ENCODE assay signal across 8 mouse cellular contexts in the genomic region with DNA sequence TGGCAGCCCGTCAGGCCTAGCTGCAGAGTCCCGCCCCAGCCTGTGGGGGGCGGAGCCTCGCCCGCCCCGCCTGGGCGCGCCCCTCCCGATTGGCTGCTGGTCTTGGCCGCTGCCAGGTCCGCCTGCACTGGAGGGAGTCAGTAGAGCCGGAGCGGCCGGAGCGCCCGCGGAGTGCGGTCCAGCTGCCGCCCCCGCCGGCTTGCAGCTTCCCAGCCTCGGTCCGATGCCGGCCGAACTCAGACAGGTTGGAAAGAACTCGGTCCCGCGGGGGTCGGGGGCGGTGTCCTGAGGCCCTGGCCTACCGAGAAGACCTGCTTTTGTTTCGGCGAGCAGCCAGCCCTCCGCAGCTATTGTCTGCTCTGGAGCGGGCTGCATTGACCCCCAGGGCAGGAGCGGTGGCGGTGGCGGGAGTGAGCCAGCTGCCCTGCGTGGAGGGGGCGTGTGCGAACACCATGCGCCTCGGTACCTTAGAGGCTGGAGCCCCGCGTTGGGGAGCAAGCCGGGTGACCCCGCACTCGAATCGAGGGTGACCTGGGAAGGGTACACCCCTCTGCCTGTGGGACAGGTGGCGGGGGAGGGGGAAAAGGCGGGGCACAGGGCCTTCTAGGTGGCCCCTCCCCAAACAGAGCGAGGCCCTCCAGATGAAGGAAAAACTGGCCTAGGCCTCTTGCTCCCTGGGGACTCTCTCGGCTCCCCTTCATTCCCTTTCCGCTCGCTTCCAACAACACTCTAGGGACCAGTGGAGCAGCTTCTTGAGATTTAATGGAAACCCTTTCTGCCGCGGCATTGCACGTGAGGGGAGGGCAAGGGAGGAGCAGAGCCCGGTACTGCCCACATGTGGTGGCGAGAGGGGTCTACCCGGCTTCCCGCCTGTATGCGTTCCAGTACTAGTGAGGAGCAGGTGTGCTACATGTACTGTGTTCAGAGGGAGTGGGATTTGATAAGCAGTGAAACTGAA. TPM values are rescaled to one million over a fixed set of nuclear protein-coding genes. Genes with fewer than 3 reads are reported as not detected.
DNase-seq lines count a peak whose midpoint lies in the region; ATAC-seq and TF ChIP-seq lines count a peak whose summit lies in the region.

No protein-coding gene starts in this region.

- under 1% methylated on average over 62 of the region's 63 CpGs for WGBS in embryonic facial prominence, embryonic 15.5 days
- WGBS in heart, embryonic 12.5 days, result under 1% methylated on average over 59 of the region's 63 CpGs
- whole genome bisulfite sequencing in kidney, embryonic 15.5 days, result under 1% methylated on average over 63 of the region's 63 CpGs
- WGBS in liver, embryonic 14.5 days (ENCODE audit: insufficient replicate concordance), result under 1% methylated on average over 63 of the region's 63 CpGs
- WGBS in stomach, embryonic 16.5 days, result under 1% methylated on average over 62 of the region's 63 CpGs

- peak overlapping the region; percentile 56 for H3K27ac ChIP-seq in embryonic facial prominence, embryonic 15.5 days (replicated peaks)
- peak overlapping the region; percentile 97 for H3K27ac ChIP-seq in heart, embryonic 12.5 days (ENCODE audit: poor library complexity, severe bottlenecking)
- H3K27ac ChIP-seq in kidney, embryonic 15.5 days, result peak overlapping the region; percentile 75
- peak overlapping the region; percentile 46 for H3K27ac ChIP-seq in liver, embryonic 14.5 days
- H3K27ac ChIP-seq in stomach, embryonic 16.5 days (ENCODE audit: low read length), result peak overlapping the region; percentile 67

- no peaks in the 10 kb centered on the region for H3K9me3 ChIP-seq in embryonic facial prominence, embryonic 15.5 days (replicated peaks)
- no peaks in the 10 kb centered on the region for H3K9me3 ChIP-seq in heart, embryonic 12.5 days (replicated peaks)
- H3K9me3 ChIP-seq in kidney, embryonic 15.5 days (replicated peaks), result no peaks in the 10 kb centered on the region
- H3K9me3 ChIP-seq in liver, embryonic 14.5 days (ENCODE audit: control insufficient read depth, low read length), result no peaks in the 10 kb centered on the region
- H3K9me3 ChIP-seq in stomach, embryonic 16.5 days (replicated peaks; ENCODE audit: control insufficient read depth, low read length), result no peaks in the 10 kb centered on the region

- H3K4me2 ChIP-seq in embryonic facial prominence, embryonic 15.5 days (replicated peaks), result peak overlapping the region; percentile 97
- H3K4me2 ChIP-seq in heart, embryonic 12.5 days, result peak overlapping the region; percentile 99
- H3K4me2 ChIP-seq in kidney, embryonic 15.5 days, result peak overlapping the region; percentile 94
- H3K4me2 ChIP-seq in liver, embryonic 14.5 days (ENCODE audit: low read depth), result peak overlapping the region; percentile 100
- H3K4me2 ChIP-seq in stomach, embryonic 16.5 days (ENCODE audit: low read depth, low read length), result peak overlapping the region; percentile 95

- H3K9ac ChIP-seq in embryonic facial prominence, embryonic 15.5 days, result peak overlapping the region; percentile 48
- peak overlapping the region; percentile 86 for H3K9ac ChIP-seq in heart, embryonic 12.5 days
- peak overlapping the region; percentile 70 for H3K9ac ChIP-seq in kidney, embryonic 15.5 days
- H3K9ac ChIP-seq in liver, embryonic 14.5 days (replicated peaks), result peak overlapping the region; percentile 85
- H3K9ac ChIP-seq in stomach, embryonic 16.5 days (ENCODE audit: low read length), result peak overlapping the region; percentile 79

- peak overlapping the region; percentile 23 for H3K4me3 ChIP-seq in C2C12 (ENCODE audit: insufficient read depth, poor library complexity, severe bottlenecking)
- H3K4me3 ChIP-seq in embryonic facial prominence, embryonic 15.5 days (replicated peaks), result peak overlapping the region; percentile 70
- H3K4me3 ChIP-seq in heart, embryonic 12.5 days, result peak overlapping the region; percentile 74
- H3K4me3 ChIP-seq in kidney, embryonic 15.5 days (replicated peaks), result peak overlapping the region; percentile 65
- H3K4me3 ChIP-seq in liver, embryonic 14.5 days (ENCODE audit: insufficient read depth in 1 of 2, low read depth in 2 of 2, low read length in 2 of 2), result peak overlapping the region; percentile 64 to 89
- H3K4me3 ChIP-seq in stomach, embryonic 16.5 days (replicated peaks; ENCODE audit: low read length), result peak overlapping the region; percentile 69

- H3K79me3 ChIP-seq in C2C12 (ENCODE audit: low read depth), result no peaks in the 10 kb centered on the region

- H3K79me2 ChIP-seq in C2C12 (ENCODE audit: control insufficient read depth, insufficient read depth), result no peaks in the 10 kb centered on the region

- DNase-seq in adrenal gland, postnatal 4 days (ENCODE audit: low spot score in 2 of 2), result peak; percentile 79 to 82
- DNase-seq in liver, embryonic 14.5 days (ENCODE audit: low read depth in 3 of 3, low spot score in 3 of 3), result peak; percentile 75 to 76 (median 76)
- peak; percentile 61 to 73 for DNase-seq in natural killer cell, adult 2 months (ENCODE audit: low spot score in 2 of 2)

- peak; percentile 69 for ATAC-seq in embryonic facial prominence, embryonic 15.5 days (ENCODE audit: insufficient number of reproducible peaks, low FRiP score, low TSS enrichment, low read depth)
- peak; percentile 86 for ATAC-seq in heart, embryonic 12.5 days (ENCODE audit: insufficient number of reproducible peaks, low FRiP score)
- peak; percentile 85 for ATAC-seq in kidney, embryonic 15.5 days (replicated peaks; ENCODE audit: low FRiP score)
- ATAC-seq in liver, embryonic 14.5 days (ENCODE audit: insufficient read depth), result peak; percentile 83
- ATAC-seq in stomach, embryonic 16.5 days (ENCODE audit: insufficient read depth, low FRiP score), result peak; percentile 88

- H3ac ChIP-seq in C2C12 (ENCODE audit: control insufficient read depth, insufficient read length, low read depth), result peak overlapping the region; percentile 23

- TF ChIP-seq CTCF in C2C12 (IDR thresholded peaks at IDR 0.05; ENCODE audit: control insufficient read depth, insufficient read depth, insufficient read length), result no peak
- peak; percentile 71 for TF ChIP-seq CTCF in liver, embryonic 14.5 days (IDR thresholded peaks at IDR 0.05; ENCODE audit: low read depth)

- no peak for TF ChIP-seq EP300 in liver, embryonic 14.5 days (IDR thresholded peaks at IDR 0.05; ENCODE audit: low read depth)

- peaks cover 60% of the 10 kb centered on the region for H3K4me1 ChIP-seq in embryonic facial prominence, embryonic 15.5 days
- peaks cover 63% of the 10 kb centered on the region for H3K4me1 ChIP-seq in heart, embryonic 12.5 days (replicated peaks)
- peaks cover 67% of the 10 kb centered on the region for H3K4me1 ChIP-seq in kidney, embryonic 15.5 days
- H3K4me1 ChIP-seq in liver, embryonic 14.5 days (replicated peaks; ENCODE audit: control insufficient read depth in 2 of 2, insufficient read depth in 2 of 2, low read length in 1 of 2), result peaks cover 38 to 49% of the 10 kb centered on the region in 2 experiments
- peaks cover 51% of the 10 kb centered on the region for H3K4me1 ChIP-seq in stomach, embryonic 16.5 days (ENCODE audit: control insufficient read depth, insufficient read depth, low read length)

- no peaks in the 10 kb centered on the region for H3K36me3 ChIP-seq in C2C12 (ENCODE audit: control insufficient read depth, insufficient read depth)
- H3K36me3 ChIP-seq in embryonic facial prominence, embryonic 15.5 days, result peaks cover 6% of the 10 kb centered on the region
- peaks cover 10% of the 10 kb centered on the region for H3K36me3 ChIP-seq in heart, embryonic 12.5 days
- H3K36me3 ChIP-seq in kidney, embryonic 15.5 days, result peaks cover 11% of the 10 kb centered on the region
- no peaks in the 10 kb centered on the region for H3K36me3 ChIP-seq in liver, embryonic 14.5 days (replicated peaks; ENCODE audit: control insufficient read depth, insufficient read depth, low read depth)
- no peaks in the 10 kb centered on the region for H3K36me3 ChIP-seq in stomach, embryonic 16.5 days (ENCODE audit: control insufficient read depth, insufficient read depth, low read length)

- no peaks in the 10 kb centered on the region for H3K27me3 ChIP-seq in C2C12 (ENCODE audit: control insufficient read depth, insufficient read depth, insufficient read length)
- no peaks in the 10 kb centered on the region for H3K27me3 ChIP-seq in embryonic facial prominence, embryonic 15.5 days
- H3K27me3 ChIP-seq in heart, embryonic 12.5 days (replicated peaks), result no peaks in the 10 kb centered on the region
- no peaks in the 10 kb centered on the region for H3K27me3 ChIP-seq in kidney, embryonic 15.5 days
- H3K27me3 ChIP-seq in liver, embryonic 14.5 days (ENCODE audit: control insufficient read depth, insufficient read depth, low read length), result no peaks in the 10 kb centered on the region
- no peaks in the 10 kb centered on the region for H3K27me3 ChIP-seq in stomach, embryonic 16.5 days (ENCODE audit: control insufficient read depth, insufficient read depth, low read length)

RNA-seq across cellular contexts. Expression of gene Txnrd2, which starts 33.4 kb away (rescaled TPM):
- 19.4 TPM for polyA plus RNA-seq in C2C12 (2012; fragmentation: generic; extraction: Trizol)
- 10 to 100 TPM; 60.2 to 67.6 TPM for total RNA-seq in adrenal gland, postnatal 4 days (2021)
- polyA plus RNA-seq in embryonic facial prominence, embryonic 15.5 days (2015; fragmentation: Nextera tagmentation; extraction: Ambion mirVana), result 17.0 and 18.2 TPM in 2 replicates
- polyA plus RNA-seq in heart, embryonic 12.5 days (2016; fragmentation: Nextera tagmentation; extraction: Ambion mirVana), result 34.9 and 37.2 TPM in 2 replicates
- polyA plus RNA-seq in kidney, embryonic 15.5 days (2015; fragmentation: Nextera tagmentation; extraction: Ambion mirVana), result 28.1 and 29.1 TPM in 2 replicates
- 79.9 and 113 TPM in 2 replicates for polyA plus RNA-seq in liver, embryonic 14.5 days (2012; rRNA removed)
- polyA plus RNA-seq in liver, embryonic 14.5 days (2014; fragmentation: Nextera tagmentation; extraction: Ambion mirVana), result 110 and 112 TPM in 2 replicates
- polyA plus RNA-seq in stomach, embryonic 16.5 days (2015; fragmentation: Nextera tagmentation; extraction: Ambion mirVana), result 19.2 and 23.7 TPM in 2 replicates

RNA-seq across cellular contexts. Expression of gene Comt, which starts 33.9 kb away (rescaled TPM):
- 96.2 TPM for polyA plus RNA-seq in C2C12 (2012; fragmentation: generic; extraction: Trizol)
- 100 to 1,000 TPM in 1 of 2 experiments, 10 to 100 TPM in 1; 99.0 to 129 TPM for total RNA-seq in adrenal gland, postnatal 4 days (2021)
- polyA plus RNA-seq in embryonic facial prominence, embryonic 15.5 days (2015; fragmentation: Nextera tagmentation; extraction: Ambion mirVana), result 109 and 116 TPM in 2 replicates
- polyA plus RNA-seq in heart, embryonic 12.5 days (2016; fragmentation: Nextera tagmentation; extraction: Ambion mirVana), result 88.2 and 90.8 TPM in 2 replicates
- 97.2 and 103 TPM in 2 replicates for polyA plus RNA-seq in kidney, embryonic 15.5 days (2015; fragmentation: Nextera tagmentation; extraction: Ambion mirVana)
- 73.8 and 84.7 TPM in 2 replicates for polyA plus RNA-seq in liver, embryonic 14.5 days (2012; rRNA removed)
- polyA plus RNA-seq in liver, embryonic 14.5 days (2014; fragmentation: Nextera tagmentation; extraction: Ambion mirVana), result 69.8 and 80.4 TPM in 2 replicates
- polyA plus RNA-seq in stomach, embryonic 16.5 days (2015; fragmentation: Nextera tagmentation; extraction: Ambion mirVana), result 105 and 119 TPM in 2 replicates

RNA-seq across cellular contexts. Expression of gene Arvcf, which starts 44.8 kb away (rescaled TPM):
- polyA plus RNA-seq in C2C12 (2012; fragmentation: generic; extraction: Trizol), result 5.4 TPM
- total RNA-seq in adrenal gland, postnatal 4 days (2021), result 10 to 100 TPM; 56.9 to 59.4 TPM
- 33.8 and 37.9 TPM in 2 replicates for polyA plus RNA-seq in embryonic facial prominence, embryonic 15.5 days (2015; fragmentation: Nextera tagmentation; extraction: Ambion mirVana)
- polyA plus RNA-seq in heart, embryonic 12.5 days (2016; fragmentation: Nextera tagmentation; extraction: Ambion mirVana), result 32.5 and 36.9 TPM in 2 replicates
- 23.7 and 27.1 TPM in 2 replicates for polyA plus RNA-seq in kidney, embryonic 15.5 days (2015; fragmentation: Nextera tagmentation; extraction: Ambion mirVana)
- polyA plus RNA-seq in liver, embryonic 14.5 days (2012; rRNA removed), result 6.0 and 6.4 TPM in 2 replicates
- 4.7 and 7.4 TPM in 2 replicates for polyA plus RNA-seq in liver, embryonic 14.5 days (2014; fragmentation: Nextera tagmentation; extraction: Ambion mirVana)
- 25.3 and 26.0 TPM in 2 replicates for polyA plus RNA-seq in stomach, embryonic 16.5 days (2015; fragmentation: Nextera tagmentation; extraction: Ambion mirVana)

RNA-seq across cellular contexts. Expression of gene Tango2, which starts 44.8 kb away (rescaled TPM):
- 20.6 TPM for polyA plus RNA-seq in C2C12 (2012; fragmentation: generic; extraction: Trizol)
- 10 to 100 TPM; 42.3 to 45.5 TPM for total RNA-seq in adrenal gland, postnatal 4 days (2021)
- 29.3 and 29.8 TPM in 2 replicates for polyA plus RNA-seq in embryonic facial prominence, embryonic 15.5 days (2015; fragmentation: Nextera tagmentation; extraction: Ambion mirVana)
- polyA plus RNA-seq in heart, embryonic 12.5 days (2016; fragmentation: Nextera tagmentation; extraction: Ambion mirVana), result 48.4 and 50.3 TPM in 2 replicates
- 22.5 and 29.2 TPM in 2 replicates for polyA plus RNA-seq in kidney, embryonic 15.5 days (2015; fragmentation: Nextera tagmentation; extraction: Ambion mirVana)
- polyA plus RNA-seq in liver, embryonic 14.5 days (2012; rRNA removed), result 44.3 and 44.5 TPM in 2 replicates
- 58.8 and 70.3 TPM in 2 replicates for polyA plus RNA-seq in liver, embryonic 14.5 days (2014; fragmentation: Nextera tagmentation; extraction: Ambion mirVana)
- polyA plus RNA-seq in stomach, embryonic 16.5 days (2015; fragmentation: Nextera tagmentation; extraction: Ambion mirVana), result 27.6 and 32.7 TPM in 2 replicates

Comparison
In these comparisons a context has a peak if more than half of its experiments do, and no peak if none do; other contexts are left out.
1. Peak in every context shown above with its lines: DNase-seq, ATAC-seq, H3K4me3 ChIP-seq and H3K27ac ChIP-seq.
2. H3K4me3 ChIP-seq: peak in every context shown above with its lines; median percentile 76 in liver, embryonic 14.5 days; 74 in heart, embryonic 12.5 days; 70 in embryonic facial prominence, embryonic 15.5 days; 69 in stomach, embryonic 16.5 days; 65 in kidney, embryonic 15.5 days; 23 in C2C12.
3. H3K27ac ChIP-seq: peak in every context shown above with its lines; median percentile 97 in heart, embryonic 12.5 days; 75 in kidney, embryonic 15.5 days; 67 in stomach, embryonic 16.5 days; 56 in embryonic facial prominence, embryonic 15.5 days; 46 in liver, embryonic 14.5 days.